Mouse (Mus musculus): ENCODE data around the gene Cald1.

GRCm38 (mm10) chr6:34719141-34719680 is 120.9 kb downstream of the Cald1 start:
- TF ChIP-seq POLR2A (IDR thresholded peaks at IDR 0.05; ENCODE audit: borderline replicate concordance, low read depth, low read length) (no peak), CTCF (IDR thresholded peaks at IDR 0.05; ENCODE audit: low read depth, low read length) (no peak)

Measured in bone marrow macrophage, adult 2 months (primary cell).